Mouse (Mus musculus) stomach, embryonic 15.5 days (tissue): ENCODE data around the gene Flad1. TPM values are rescaled to one million over a fixed set of nuclear protein-coding genes. Genes with fewer than 3 reads are reported as not detected.

Source experiments
- ATAC-seq: fragments of 200-750 bp; cut with Nextera tagmentation; 2 replicates; pipeline ENCODE4 v1.8.0; 2017; ENCODE audit warnings: low read depth, moderate number of reproducible peaks, moderate TSS enrichment; ENCODE audit not compliant: insufficient read depth, low FRiP score
- H3K27ac ChIP-seq: fragments of 300-500 bp; sonication (generic); 2 replicates; pipeline ENCODE4 v1.5.1; 2015; ENCODE audit warnings: mild to moderate bottlenecking, inconsistent platforms
- H3K27me3 ChIP-seq: fragments of 300-500 bp; sonication (generic); replicated peaks from 2 replicates; pipeline ENCODE4 v1.6.1; 2015; ENCODE audit warnings: inconsistent platforms
- H3K36me3 ChIP-seq: fragments of 300-500 bp; sonication (generic); 2 replicates; pipeline ENCODE4 v1.6.1; 2015; ENCODE audit warnings: inconsistent platforms
- H3K4me1 ChIP-seq: fragments of 300-500 bp; sonication (generic); 2 replicates; pipeline ENCODE4 v1.6.1; 2015; ENCODE audit warnings: inconsistent platforms
- H3K4me2 ChIP-seq: fragments of 300-500 bp; sonication (generic); 2 replicates; pipeline ENCODE4 v1.6.1; 2015; ENCODE audit warnings: mild to moderate bottlenecking, inconsistent platforms
- H3K4me3 ChIP-seq: fragments of 300-500 bp; sonication (generic); replicated peaks from 2 replicates; pipeline ENCODE4 v1.5.1; 2015; ENCODE audit warnings: inconsistent platforms
- H3K9ac ChIP-seq: fragments of 300-500 bp; sonication (generic); 2 replicates; pipeline ENCODE4 v1.6.1; 2015; ENCODE audit warnings: inconsistent platforms
- H3K9me3 ChIP-seq: fragments of 300-500 bp; sonication (generic); 2 replicates; pipeline ENCODE4 v1.6.1; 2016; ENCODE audit warnings: inconsistent platforms
- WGBS: fragments of 180-500 bp; shearing (Covaris S2); methylation state at CpG from one replicate; pipeline ENCODE4 v1.1.7; 2015; 5-methylcytosine and 5-hydroxymethylcytosine counted together
- polyA plus RNA-seq: library from polyadenylated mRNA; unstranded; fragments of >200 nt; fragmentation: Nextera tagmentation; extraction: Ambion mirVana; gene quantifications from 2 replicates; pipeline ENCODE4 v1.2.1, GENCODE M21; 2015

Gene Flad1
- polyA plus RNA-seq, 1 experiment from 2014 or later = 23.6 TPM

GRCm38 (mm10) chr3:89373581-89374231, 38.0 kb downstream of the Flad1 start:
- Histone ChIP-seq H3K4me3 (no peak overlapping the region), H3K9me3 (no peaks in the 10 kb centered on the region), H3K4me1 (peaks cover 14% of the 10 kb centered on the region), H3K4me2 (no peak overlapping the region), H3K27ac (0 out of 2 replicates have a peak overlapping the region, but pooled peaks have one; percentile 16), H3K36me3 (no peaks in the 10 kb centered on the region), H3K27me3 (no peaks in the 10 kb centered on the region), H3K9ac (no peak overlapping the region)
- ATAC-seq = no peak
- WGBS = 39% methylated on average over 5 of the region's 5 CpGs

DNA sequence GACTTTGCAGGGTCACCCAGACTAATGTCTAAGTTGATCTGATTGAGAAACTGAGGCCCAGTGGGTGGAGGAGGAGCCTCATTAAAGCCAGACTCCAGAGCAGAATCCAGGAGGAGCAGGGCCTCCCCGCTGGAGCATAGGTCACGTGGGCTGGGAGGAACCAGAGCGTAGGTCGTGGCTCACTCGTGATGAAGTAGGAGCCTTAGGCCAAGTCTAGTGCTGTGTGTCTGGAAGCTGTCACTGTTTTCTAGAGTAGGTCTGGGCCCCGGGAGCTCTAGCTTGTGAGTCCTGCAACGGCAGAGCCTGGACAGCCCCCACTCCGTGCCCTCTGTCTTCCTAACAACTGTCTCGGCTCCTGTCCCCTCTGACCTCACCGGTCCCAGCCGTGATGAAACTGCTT, 44.3 kb downstream of the Flad1 start:
- no peak overlapping the region for H3K4me3 ChIP-seq
- H3K36me3 ChIP-seq = no peaks in the 10 kb centered on the region
- 53% methylated on average over 11 of the region's 11 CpGs for WGBS
- H3K9ac ChIP-seq = no peak overlapping the region
- H3K27ac ChIP-seq = no peak overlapping the region
- 0 out of 2 replicates have a peak, but pooled peaks cover 3% of the 10 kb centered on the region for H3K4me1 ChIP-seq
- no peak overlapping the region for H3K4me2 ChIP-seq
- H3K27me3 ChIP-seq = no peaks in the 10 kb centered on the region
- no peak for ATAC-seq
- no peaks in the 10 kb centered on the region for H3K9me3 ChIP-seq

DNA sequence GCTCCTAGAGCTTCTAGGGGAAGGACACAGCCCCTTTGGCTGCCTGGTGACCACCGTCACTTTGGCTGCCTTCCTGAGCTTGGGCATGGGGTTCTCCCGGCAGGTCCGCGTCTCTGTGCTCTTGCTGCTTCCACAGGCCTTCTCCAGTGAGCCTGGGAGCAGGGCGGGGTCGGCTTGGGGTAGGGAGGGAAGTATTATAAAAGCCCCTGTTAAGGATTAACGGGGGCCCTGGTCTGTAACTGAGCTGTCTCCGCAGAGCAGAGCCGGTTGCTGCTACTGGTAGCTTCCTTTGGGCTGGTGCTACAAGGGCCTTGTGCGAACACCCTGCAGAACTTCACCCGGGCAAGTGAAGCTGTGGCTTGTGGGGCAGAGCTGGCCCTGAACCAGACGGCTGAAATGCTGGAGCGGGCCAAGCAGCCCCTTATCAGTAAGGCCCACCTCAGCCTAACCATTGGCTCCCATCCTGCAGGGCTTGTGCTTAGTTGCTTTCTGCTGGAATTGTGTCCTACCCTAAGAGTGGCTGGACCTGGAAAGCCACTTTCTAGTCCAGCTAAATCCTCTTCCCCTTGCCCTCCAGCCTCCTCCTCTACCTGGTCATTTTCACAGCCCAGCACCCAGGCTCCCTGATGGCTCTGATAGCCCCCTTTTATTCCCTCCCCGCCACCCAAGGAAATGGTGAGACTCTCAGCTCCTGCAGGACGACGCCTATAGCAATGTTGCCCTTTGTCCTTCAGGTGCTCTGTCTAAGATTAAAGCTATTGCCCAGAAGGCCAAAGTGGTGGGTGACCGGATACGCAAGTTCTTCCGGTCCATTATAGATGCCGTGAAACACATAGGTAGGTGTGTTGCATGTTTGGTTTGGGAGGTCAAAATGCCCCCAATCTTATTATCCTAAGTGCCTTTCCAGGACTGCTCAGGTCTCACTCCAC, 45.9 kb downstream of the Flad1 start:
- Histone ChIP-seq H3K9ac (no peak overlapping the region), H3K9me3 (no peaks in the 10 kb centered on the region), H3K4me1 (0 out of 2 replicates have a peak, but pooled peaks cover 3% of the 10 kb centered on the region), H3K27me3 (no peaks in the 10 kb centered on the region), H3K36me3 (no peaks in the 10 kb centered on the region), H3K4me3 (no peak overlapping the region), H3K27ac (no peak overlapping the region), H3K4me2 (no peak overlapping the region)
- ATAC-seq = 0 out of 2 replicates have a peak, but pooled peaks have one; percentile 19
- WGBS = 67% methylated on average over 20 of the region's 20 CpGs

DNA sequence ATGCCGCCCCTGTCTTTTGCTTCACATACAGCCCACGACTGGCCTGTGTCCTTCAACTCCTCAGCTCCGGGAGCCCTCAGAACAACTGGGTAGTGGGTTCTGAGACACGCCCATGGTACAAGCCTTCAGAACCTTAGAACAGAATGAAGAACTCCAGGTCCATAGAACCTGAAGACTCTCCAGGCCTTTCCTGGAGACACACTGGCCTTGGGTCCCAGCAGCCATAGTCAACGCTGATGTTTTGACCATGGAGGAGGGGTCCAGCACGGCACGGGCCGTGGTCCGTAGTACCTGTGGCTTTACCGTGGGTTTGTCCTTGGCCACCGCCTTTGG, 46.6 kb downstream of the Flad1 start, which contains the start of gene Dcst1:
Dcst1 (minus strand) TSS at position 101 of the 333 bp plus-strand sequence.
- Histone ChIP-seq H3K27me3 (no peaks in the 10 kb centered on the region), H3K9ac (no peak within 1 kb of the TSS), H3K4me3 (no peak within 1 kb of the TSS), H3K9me3 (no peaks in the 10 kb centered on the region), H3K4me1 (0 out of 2 replicates have a peak, but pooled peaks cover 3% of the 10 kb centered on the region), H3K4me2 (no peak within 1 kb of the TSS), H3K27ac (no peak within 1 kb of the TSS), H3K36me3 (no peaks in the 10 kb centered on the region)
- ATAC-seq = no peak
- 84% methylated on average over 11 of the region's 11 CpGs for WGBS

DNA sequence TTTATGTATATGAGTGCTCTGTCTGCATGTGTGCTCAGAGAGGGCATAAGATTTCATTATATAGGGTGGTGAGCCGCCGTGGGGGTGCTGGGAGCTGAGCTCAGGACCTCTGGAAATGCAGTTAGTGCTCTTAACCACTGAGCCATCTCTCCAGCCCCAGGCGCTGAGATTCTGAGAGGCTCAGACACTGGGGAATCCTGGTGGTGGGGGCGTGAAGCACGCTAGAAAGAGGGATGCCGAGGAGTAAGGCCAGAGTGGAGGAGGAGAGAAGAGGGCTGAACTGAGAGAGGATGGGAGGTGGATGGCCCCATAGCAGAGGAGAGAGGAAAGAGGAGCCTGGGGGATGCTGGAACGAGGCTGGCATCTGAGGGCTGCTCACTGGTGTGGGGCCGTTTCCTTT, 47.0 kb downstream of the Flad1 start:
- Histone ChIP-seq H3K9me3 (no peaks in the 10 kb centered on the region), H3K27me3 (no peaks in the 10 kb centered on the region), H3K4me1 (0 out of 2 replicates have a peak, but pooled peaks cover 3% of the 10 kb centered on the region), H3K4me3 (no peak overlapping the region), H3K27ac (no peak overlapping the region), H3K9ac (no peak overlapping the region), H3K36me3 (no peaks in the 10 kb centered on the region), H3K4me2 (no peak overlapping the region)
- ATAC-seq = no peak
- WGBS = 70% methylated on average over 8 of the region's 8 CpGs

DNA sequence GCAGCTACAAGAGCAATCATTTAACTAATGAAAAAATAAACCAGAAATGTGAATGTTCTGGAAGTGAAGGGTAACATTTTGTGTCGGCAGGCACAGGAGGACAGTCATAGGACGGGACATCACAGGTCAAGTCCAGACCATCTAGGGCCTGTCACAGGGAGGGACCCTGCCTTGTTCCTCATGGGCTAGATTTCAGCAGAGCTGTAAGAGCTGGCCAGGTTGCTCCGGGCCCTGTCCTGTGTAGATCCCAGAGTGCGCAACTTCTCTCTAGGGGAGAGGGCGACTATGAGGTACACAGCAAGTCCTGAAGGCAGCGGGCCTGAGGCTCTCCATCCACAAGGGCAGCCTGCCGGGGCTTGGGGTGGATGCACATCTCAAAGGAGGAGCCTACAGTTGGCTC, 50.0 kb downstream of the Flad1 start, which contains the start of gene Dcst2:
Dcst2 (plus strand) TSS at position 301 of the 400 bp plus-strand sequence.
- H3K27ac ChIP-seq = no peak within 1 kb of the TSS
- H3K36me3 ChIP-seq = no peaks in the 10 kb centered on the region
- no peaks in the 10 kb centered on the region for H3K9me3 ChIP-seq
- H3K4me3 ChIP-seq = no peak within 1 kb of the TSS
- ATAC-seq = no peak
- H3K4me1 ChIP-seq = 0 out of 2 replicates have a peak, but pooled peaks cover 3% of the 10 kb centered on the region
- WGBS = 80% methylated on average over 7 of the region's 7 CpGs
- no peak within 1 kb of the TSS for H3K9ac ChIP-seq
- H3K27me3 ChIP-seq = no peaks in the 10 kb centered on the region
- no peak within 1 kb of the TSS for H3K4me2 ChIP-seq

DNA sequence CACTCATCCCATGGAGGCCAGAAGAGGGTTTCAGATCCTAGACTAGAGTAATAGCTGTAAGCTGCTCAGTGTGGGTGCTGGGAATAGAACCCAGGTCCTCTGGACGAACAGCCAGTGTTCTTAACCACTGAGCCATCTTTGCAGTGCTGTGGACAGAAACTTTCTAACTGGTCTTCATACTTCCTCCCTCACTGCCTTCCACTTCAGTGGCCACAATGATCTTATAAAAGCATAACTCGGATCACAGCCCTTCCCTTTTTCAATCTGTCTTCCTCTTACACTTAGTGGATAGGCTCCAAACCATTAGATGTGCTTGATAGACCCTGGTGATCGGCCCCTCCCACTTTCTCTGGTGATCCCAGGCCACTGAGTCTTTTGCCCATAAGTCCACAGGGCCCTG, 51.4 kb downstream of the Flad1 start:
- H3K4me3 ChIP-seq = no peak overlapping the region
- H3K36me3 ChIP-seq = no peaks in the 10 kb centered on the region
- no peak for ATAC-seq
- H3K4me2 ChIP-seq = no peak overlapping the region
- H3K27me3 ChIP-seq = no peaks in the 10 kb centered on the region
- no peaks in the 10 kb centered on the region for H3K9me3 ChIP-seq
- WGBS = 72% methylated on average over 3 of the region's 3 CpGs
- H3K27ac ChIP-seq = no peak overlapping the region
- peaks cover 2% of the 10 kb centered on the region; the same call in 1 of the 2 replicates for H3K4me1 ChIP-seq
- no peak overlapping the region for H3K9ac ChIP-seq

- Histone ChIP-seq H3K27me3 (no peaks in the 10 kb centered on the region), H3K27ac (no peak overlapping the region), H3K9me3 (no peaks in the 10 kb centered on the region), H3K4me1 (peaks cover 5% of the 10 kb centered on the region; the same call in 1 of the 2 replicates), H3K9ac (no peak overlapping the region), H3K4me3 (no peak overlapping the region), H3K4me2 (no peak overlapping the region), H3K36me3 (no peaks in the 10 kb centered on the region)
- no peak for ATAC-seq
- WGBS = 50% methylated on average over 6 of the region's 6 CpGs
Observed at GRCm38 (mm10) chr3:89359630-89360029, 52.0 kb downstream of the Flad1 start.

DNA sequence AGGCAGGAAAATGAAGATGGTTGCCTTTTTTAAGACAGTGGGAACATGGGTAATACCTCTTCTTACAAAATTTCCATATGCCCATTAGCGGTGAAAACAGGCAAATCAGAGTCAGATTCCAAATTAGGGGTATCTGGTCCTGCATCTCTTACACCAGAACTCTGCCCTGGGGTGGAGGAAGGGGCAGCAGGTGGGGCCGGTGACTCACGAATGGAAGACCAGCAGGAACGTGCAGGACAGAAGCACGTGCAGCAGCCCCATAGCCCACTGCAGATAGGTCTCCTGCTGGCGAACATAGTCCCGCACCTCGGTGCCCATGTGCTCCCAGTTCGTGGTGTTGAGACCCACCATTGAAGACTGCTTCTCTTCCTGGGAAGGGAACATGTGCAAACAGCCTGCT, 55.6 kb downstream of the Flad1 start:
- H3K9ac ChIP-seq = no peak overlapping the region
- no peak overlapping the region for H3K4me3 ChIP-seq
- H3K27ac ChIP-seq = no peak overlapping the region
- H3K9me3 ChIP-seq = no peaks in the 10 kb centered on the region
- H3K36me3 ChIP-seq = no peaks in the 10 kb centered on the region
- no peaks in the 10 kb centered on the region for H3K27me3 ChIP-seq
- WGBS = 69% methylated on average over 9 of the region's 9 CpGs
- peaks cover 5% of the 10 kb centered on the region; the same call in 1 of the 2 replicates for H3K4me1 ChIP-seq
- no peak for ATAC-seq
- H3K4me2 ChIP-seq = no peak overlapping the region

GRCm38 (mm10) chr3:89355512-89355902, 56.2 kb downstream of the Flad1 start:
- 67% methylated on average over 6 of the region's 6 CpGs for WGBS
- H3K9me3 ChIP-seq = no peaks in the 10 kb centered on the region
- no peak overlapping the region; the same call in 1 of the 2 replicates for H3K27ac ChIP-seq
- H3K27me3 ChIP-seq = no peaks in the 10 kb centered on the region
- no peak overlapping the region for H3K4me3 ChIP-seq
- no peak for ATAC-seq
- no peak overlapping the region for H3K4me2 ChIP-seq
- no peaks in the 10 kb centered on the region for H3K36me3 ChIP-seq
- no peak overlapping the region for H3K9ac ChIP-seq
- peaks cover 8% of the 10 kb centered on the region; the same call in 1 of the 2 replicates for H3K4me1 ChIP-seq

GRCm38 (mm10) chr3:89354816-89355511, 56.7 kb downstream of the Flad1 start:
- no peak overlapping the region for H3K4me3 ChIP-seq
- 15% methylated on average over 5 of the region's 5 CpGs for WGBS
- no peaks in the 10 kb centered on the region for H3K9me3 ChIP-seq
- no peaks in the 10 kb centered on the region for H3K27me3 ChIP-seq
- H3K36me3 ChIP-seq = no peaks in the 10 kb centered on the region
- H3K27ac ChIP-seq = 0 out of 2 replicates have a peak overlapping the region, but pooled peaks have one; percentile 1
- H3K4me2 ChIP-seq = no peak overlapping the region
- H3K9ac ChIP-seq = no peak overlapping the region
- peaks cover 13% of the 10 kb centered on the region for H3K4me1 ChIP-seq
- peak; percentile 20; the same call in 1 of the 2 replicates for ATAC-seq
